Mouse (Mus musculus): ENCODE measurements around the gene Ppp1r37. TPM values are rescaled to one million over a fixed set of nuclear protein-coding genes. Genes with fewer than 3 reads are reported as not detected.

Ppp1r37 gene
- total RNA-seq (2023) = 10 to 100 TPM; 31.9 to 36.5 TPM

GRCm38 (mm10) chr7:19562643-19563410 lies at the start of gene Ppp1r37:
TSS of gene Ppp1r37 (minus strand) at chr7:19563076.

GRCm38 (mm10) chr7:19603849-19604605 lies 41.2 kb upstream of the Ppp1r37 start, which contains the start of gene Clasrp:
TSS of gene Clasrp (minus strand) at chr7:19604486.

GRCm38 (mm10) chr7:19577141-19577852 lies 14.4 kb upstream of the Ppp1r37 start, which contains the start of the genes Zfp296 and Gemin7:
TSS of gene Zfp296 (plus strand) at chr7:19577287.
TSS of gene Gemin7 (minus strand) at chr7:19577595.

GRCm38 (mm10) chr7:19517652-19518365 lies 45.1 kb downstream of the Ppp1r37 start, which contains the start of gene Nkpd1:
TSS of gene Nkpd1 (plus strand) at chr7:19517838.

GRCm38 (mm10) chr7:19508150-19508923 lies 54.5 kb downstream of the Ppp1r37 start, which contains the start of the genes Bloc1s3 and Trappc6a:
TSS of gene Bloc1s3 (minus strand) at chr7:19508367.
TSS of gene Trappc6a (plus strand) at chr7:19508395.

Other genes with a start within 250 kb of the Ppp1r37 start
- gene Ercc1, start 218.3 kb downstream of the Ppp1r37 start, total RNA-seq (2023) = 10 to 100 TPM; 16.8 to 19.7 TPM
- 1 to 10 TPM; 5.5 to 5.8 TPM for gene Cd3eap, start 203.6 kb downstream of the Ppp1r37 start, total RNA-seq (2023)
- gene Ppp1r13l, start 203.3 kb downstream of the Ppp1r37 start, total RNA-seq (2023) = 1 to 10 TPM; 2.9 to 5.6 TPM
- 10 to 100 TPM; 13.2 to 23.6 TPM for gene Ercc2, start 181.1 kb downstream of the Ppp1r37 start, total RNA-seq (2023)
- not detected for gene Klc3, start 159.0 kb downstream of the Ppp1r37 start, total RNA-seq (2023)
- gene Ckm, start 158.3 kb downstream of the Ppp1r37 start, total RNA-seq (2023) = 1 to 10 TPM; 3.4 to 4.7 TPM
- 10 to 100 TPM; 26.4 to 28.6 TPM for gene Mark4, start 104.3 kb downstream of the Ppp1r37 start, total RNA-seq (2023)
- under 1 TPM; 0.24 to 0.35 TPM for gene Exoc3l2, start 99.7 kb downstream of the Ppp1r37 start, total RNA-seq (2023)
- gene Bloc1s3, start 54.7 kb downstream of the Ppp1r37 start, total RNA-seq (2023) = 1 to 10 TPM; 7.4 to 7.9 TPM
- gene Trappc6a, start 54.7 kb downstream of the Ppp1r37 start, total RNA-seq (2023) = 10 to 100 TPM; 22.1 to 24.5 TPM
- gene Nkpd1, start 45.2 kb downstream of the Ppp1r37 start, total RNA-seq (2023) = not detected
- gene Zfp296, start 14.2 kb upstream of the Ppp1r37 start, total RNA-seq (2023) = 1 to 10 TPM; 3.0 to 3.5 TPM
- gene Gemin7, start 14.5 kb upstream of the Ppp1r37 start, total RNA-seq (2023) = 10 to 100 TPM; 53.1 to 56.2 TPM
- gene Clasrp, start 41.4 kb upstream of the Ppp1r37 start, total RNA-seq (2023) = 10 to 100 TPM; 51.8 to 52.1 TPM
- 10 to 100 TPM; 13.5 to 14.1 TPM for gene Relb, start 66.4 kb upstream of the Ppp1r37 start, total RNA-seq (2023)
- 10 to 100 TPM; 57.6 to 60.6 TPM for gene Clptm1, start 102.0 kb upstream of the Ppp1r37 start, total RNA-seq (2023)
- 10 to 100 TPM; 52.2 to 56.0 TPM for gene Apoc2, start 114.9 kb upstream of the Ppp1r37 start, total RNA-seq (2023)
- gene Gm44805, start 118.3 kb upstream of the Ppp1r37 start, total RNA-seq (2023) = not detected
- gene Apoc4, start 118.4 kb upstream of the Ppp1r37 start, total RNA-seq (2023) = not detected
- gene Apoc1, start 129.6 kb upstream of the Ppp1r37 start, total RNA-seq (2023) = 1 to 10 TPM; 3.8 to 5.7 TPM
- gene Apoe, start 136.1 kb upstream of the Ppp1r37 start, total RNA-seq (2023) = 10 to 100 TPM; 95.8 to 99.6 TPM
- gene Tomm40, start 152.4 kb upstream of the Ppp1r37 start, total RNA-seq (2023) = 10 to 100 TPM; 28.6 to 35.3 TPM
- gene Nectin2, start 187.4 kb upstream of the Ppp1r37 start, total RNA-seq (2023) = under 1 TPM; 0.38 to 0.55 TPM
- not detected for gene Bcam, start 207.9 kb upstream of the Ppp1r37 start, total RNA-seq (2023)
- gene Cblc, start 233.7 kb upstream of the Ppp1r37 start, total RNA-seq (2023) = not detected